15 mouse cellular contexts compared by ENCODE assay signal in genomic region chr15:61242161-61242681, GRCm38 (mm10).
"Had no signal": no experiment of that assay in that cellular context is flagged by ENCODE, and none has a peak within 500 bp of the region (broad histone marks: within the 10 kb centered on the region; RNA-seq: fewer than 3 reads in every experiment).

No protein-coding gene starts in this region.

- H3K9me3 ChIP-seq: limb, embryonic 15.5 days; liver, embryonic 12.5 days; midbrain, embryonic 12.5 days; neural tube, embryonic 15.5 days had no signal

- H3K4me3 ChIP-seq: limb, embryonic 15.5 days; liver, embryonic 12.5 days; midbrain, embryonic 12.5 days; neural tube, embryonic 15.5 days had no signal

- H3K4me1 ChIP-seq: liver, embryonic 12.5 days; midbrain, embryonic 12.5 days; neural tube, embryonic 15.5 days had no signal

- H3K9ac ChIP-seq: limb, embryonic 15.5 days; liver, embryonic 12.5 days; midbrain, embryonic 12.5 days; neural tube, embryonic 15.5 days had no signal

- H3K27me3 ChIP-seq: limb, embryonic 15.5 days; liver, embryonic 12.5 days; midbrain, embryonic 12.5 days; neural tube, embryonic 15.5 days had no signal

- ATAC-seq: intestine, postnatal 0 days; liver, embryonic 12.5 days; midbrain, embryonic 16.5 days had no signal

- H3K36me3 ChIP-seq: limb, embryonic 15.5 days; liver, embryonic 12.5 days; midbrain, embryonic 12.5 days; neural tube, embryonic 15.5 days had no signal

- DNase-seq: kidney, adult 8-10 months; kidney, postnatal 36 days; layer of hippocampus, adult 9-11 months; layer of hippocampus, postnatal 36 days; lung, postnatal 36 days; right cerebral cortex, adult 18-20 months; right cerebral cortex, postnatal 25 days; thymus, postnatal 4 days had no signal

- H3K27ac ChIP-seq: kidney, postnatal 0 days; limb, embryonic 15.5 days; liver, embryonic 12.5 days; midbrain, embryonic 12.5 days; neural tube, embryonic 15.5 days had no signal

- H3K4me2 ChIP-seq: limb, embryonic 15.5 days; liver, embryonic 12.5 days; midbrain, embryonic 12.5 days; neural tube, embryonic 15.5 days had no signal
